Mouse (Mus musculus) CH12.LX (cell line): ENCODE measurements around the gene Dppa5a. TPM values are rescaled to one million over a fixed set of nuclear protein-coding genes. Genes with fewer than 3 reads are reported as not detected.
"Not testable (repeated sequence)": the region's sequence is repeated elsewhere in the genome, so short reads cannot be mapped to it uniquely, and the experiment has no call there.

Source experiments
- DNase-seq: peaks from one replicate; pipeline ENCODE4 v3.0.0-alpha.2; 2013; ENCODE audit errors: extremely low read depth
- H3K27ac ChIP-seq: 2 replicates; pipeline ENCODE4 v1.5.1; 2012; ENCODE audit warnings: low read depth, mild to moderate bottlenecking, control low read depth, moderate library complexity; ENCODE audit not compliant: insufficient read depth
- H3K27me3 ChIP-seq: replicated peaks from 2 replicates; pipeline ENCODE3; 2012; ENCODE audit warnings: inconsistent platforms
- H3K36me3 ChIP-seq, 2 experiments: replicated peaks in 1 of 2; 2 replicates each; pipeline versions ENCODE3 to v1.6.1; 2012; ENCODE audit warnings: inconsistent platforms in 1 of 2, low read length in 1 of 2, mild to moderate bottlenecking in 1 of 2, mixed read lengths in 1 of 2, moderate library complexity in 1 of 2; ENCODE audit not compliant: control insufficient read depth in 1 of 2, insufficient read depth in 1 of 2
- H3K4me1 ChIP-seq, 2 experiments: 2 replicates each; pipeline ENCODE4 v1.6.1; 2012; ENCODE audit warnings: inconsistent platforms in 1 of 2, moderate library complexity in 1 of 2; ENCODE audit not compliant: insufficient read depth in 2 of 2, control insufficient read depth in 1 of 2
- H3K4me2 ChIP-seq: 2 replicates; pipeline ENCODE4 v1.6.1; 2012; ENCODE audit warnings: low read depth, mild to moderate bottlenecking, control low read depth; ENCODE audit not compliant: poor library complexity, insufficient read depth, severe bottlenecking
- H3K4me3 ChIP-seq, 3 experiments: fragments of 150-350 bp in 1 of 3; sonication (generic) in 1 of 3; replicated peaks in 1 of 3; 2 replicates each; pipeline versions ENCODE3 to v1.5.1; 2011 to 2012; ENCODE audit warnings: low read depth in 2 of 3, low read length in 2 of 3, mild to moderate bottlenecking in 2 of 3, moderate library complexity in 2 of 3, control low read depth in 1 of 3, improper control_type of control experiment in 1 of 3, inconsistent platforms in 1 of 3, mixed read lengths in 1 of 3; ENCODE audit not compliant: poor library complexity in 1 of 3
- H3K79me2 ChIP-seq: replicated peaks from 2 replicates; pipeline ENCODE4 v1.6.1; 2012; ENCODE audit warnings: mild to moderate bottlenecking, moderate library complexity; ENCODE audit not compliant: control insufficient read depth, poor library complexity, insufficient read depth, severe bottlenecking; ENCODE audit errors: extremely low read depth
- H3K9ac ChIP-seq: 2 replicates; pipeline ENCODE4 v1.6.1; 2012; ENCODE audit warnings: low read depth, mild to moderate bottlenecking, control low read depth, moderate library complexity; ENCODE audit not compliant: insufficient read depth
- H3K9me3 ChIP-seq: replicated peaks from 2 replicates; pipeline ENCODE3; 2012; ENCODE audit warnings: low read length, inconsistent platforms, mixed read lengths
- CTCF ChIP-seq, 2 experiments: IDR thresholded peaks in 1 of 2; conservative IDR thresholded peaks in 1 of 2; 2 replicates each; pipeline ENCODE4 v1.5.1; 2011 to 2012; ENCODE audit warnings: low read depth in 2 of 2, low read length in 2 of 2, improper control_type of control experiment in 1 of 2, inconsistent platforms in 1 of 2, mild to moderate bottlenecking in 1 of 2, moderate library complexity in 1 of 2
- MAX ChIP-seq: IDR thresholded peaks from 2 replicates; pipeline ENCODE4 v1.6.1; 2011; ENCODE audit warnings: low read length, improper control_type of control experiment
- MXI1 ChIP-seq: IDR thresholded peaks from 2 replicates; pipeline ENCODE4 v1.6.1; 2011; ENCODE audit warnings: mild to moderate bottlenecking, low read depth, low read length, improper control_type of control experiment
- NELFE ChIP-seq: IDR thresholded peaks from 2 replicates; pipeline ENCODE4 v1.6.1; 2011; ENCODE audit warnings: low read depth, low read length, improper control_type of control experiment
- RAD21 ChIP-seq: IDR thresholded peaks from 2 replicates; pipeline ENCODE4 v1.6.1; 2011; ENCODE audit warnings: low read depth, mild to moderate bottlenecking, low read length, improper control_type of control experiment, moderate library complexity
- RCOR1 ChIP-seq: conservative IDR thresholded peaks from 2 replicates; pipeline ENCODE4 v1.6.1; 2012; ENCODE audit warnings: low read depth, mild to moderate bottlenecking, inconsistent platforms, low read length, improper control_type of control experiment
- TBP ChIP-seq: conservative IDR thresholded peaks from 2 replicates; pipeline ENCODE4 v1.6.1; 2011; ENCODE audit warnings: low read depth, low read length, improper control_type of control experiment
- TCF12 ChIP-seq: IDR thresholded peaks from 2 replicates; pipeline ENCODE4 v1.6.1; 2014; ENCODE audit warnings: low read depth, mild to moderate bottlenecking, inconsistent platforms, low read length, improper control_type of control experiment
- dilution Hi-C: fragments of 300-500 bp; cut with MboI; formaldehyde crosslinking; loops from 2 replicates; pipeline ENCODE4 v1.14.3; 2020; ENCODE audit warnings: low sequenced_read_pairs; ENCODE audit not compliant: extremely low pct_unique_long_range_greater_than_20kb, extremely low pct_ligation_motif_present
- in situ Hi-C: fragments of 300-500 bp; cut with MboI; formaldehyde crosslinking; loops from 3 replicates; pipeline ENCODE4 v1.14.3; 2019; ENCODE audit warnings: low sequenced_read_pairs, low pct_ligation_motif_present, low pct_unique_long_range_greater_than_20kb, mixed read lengths
- polyA plus RNA-seq: library from polyadenylated mRNA; unstranded; fragments of >175 nt; gene quantifications from 2 replicates; pipeline ENCODE4 v1.2.1, GENCODE M21; 2012; ENCODE audit warnings: low read depth; ENCODE audit not compliant: insufficient read length
- total RNA-seq, 2 experiments: library from RNA; depleted of rRNA; stranded (reverse); fragments of 300-350 nt in 1 of 2; fragments of >200 nt in 1 of 2; gene quantifications; 2 replicates each; pipeline ENCODE4 v1.2.3; 2012 to 2014

Gene Dppa5a
- total and polyA plus RNA-seq, 3 experiments: not detected

- H3K9ac ChIP-seq, H3K4me2 ChIP-seq, H3K27ac ChIP-seq, H3K9me3 ChIP-seq, H3K36me3 ChIP-seq, DNase-seq, in situ Hi-C loops, H3K79me2 ChIP-seq, H3K4me3 ChIP-seq, H3K4me1 ChIP-seq, dilution Hi-C loops: not testable (repeated sequence)
- peaks cover 29% of the 10 kb centered on the region for H3K27me3 ChIP-seq
Measured at GRCm38 (mm10) chr9:78348206-78349004, 19.6 kb downstream of the Dppa5a start.

- DNase-seq: no peak
- Histone ChIP-seq H3K27me3 (peaks cover 25% of the 10 kb centered on the region), H3K4me2 (no peak overlapping the region), H3K79me2 (no peaks in the 10 kb centered on the region), H3K9me3 (no peaks in the 10 kb centered on the region), H3K27ac (no peak overlapping the region), H3K4me3 (no peak overlapping the region), H3K4me1 (no peaks in the 10 kb centered on the region), H3K36me3 (no peaks in the 10 kb centered on the region), H3K9ac (no peak overlapping the region)
- dilution Hi-C loops (no loop called here), in situ Hi-C loops (no loop called here)
- TF ChIP-seq MAX (no peak), MXI1 (no peak), RAD21 (no peak), CTCF (conservative IDR thresholded peaks at IDR 0.05 in 1 of 2, IDR thresholded peaks at IDR 0.05 in 1 of 2; ENCODE audit: low read depth in 2 of 2, low read length in 2 of 2) (no peak), RCOR1 (no peak), TBP (no peak), TCF12 (no peak), NELFE (no peak)
Measured at GRCm38 (mm10) chr9:78347004-78347403, 21.0 kb downstream of the Dppa5a start.

GRCm38 (mm10) chr9:78345235-78345634 is 22.7 kb downstream of the Dppa5a start:
- dilution Hi-C loops, H3K27ac ChIP-seq, H3K4me1 ChIP-seq, H3K79me2 ChIP-seq, H3K9ac ChIP-seq, H3K4me2 ChIP-seq, in situ Hi-C loops, H3K36me3 ChIP-seq, H3K4me3 ChIP-seq, H3K9me3 ChIP-seq, DNase-seq: not testable (repeated sequence)
- peaks cover 20% of the 10 kb centered on the region for H3K27me3 ChIP-seq

DNA sequence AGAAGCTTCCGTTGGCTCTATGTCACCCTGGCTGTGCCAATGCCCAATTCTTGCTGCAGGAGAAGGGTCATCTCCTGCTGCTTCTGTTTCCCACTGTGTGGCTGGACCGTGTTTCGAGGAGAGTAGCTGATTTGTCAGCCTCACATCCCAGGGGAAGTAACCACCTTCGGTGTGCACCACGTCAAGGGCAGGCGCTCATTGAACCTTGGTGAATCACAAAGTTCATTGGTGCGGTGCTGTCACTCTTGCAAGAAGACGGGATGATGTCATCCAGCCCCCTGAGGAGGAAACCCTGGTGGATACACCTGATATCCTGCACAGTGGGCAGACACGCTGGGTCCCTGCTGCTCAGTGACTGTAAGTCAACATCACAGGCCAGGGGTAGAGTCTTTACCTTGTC is 24.9 kb downstream of the Dppa5a start:
- in situ Hi-C loops, H3K79me2 ChIP-seq, H3K9ac ChIP-seq, H3K4me2 ChIP-seq, H3K4me1 ChIP-seq, H3K36me3 ChIP-seq, H3K4me3 ChIP-seq, dilution Hi-C loops, H3K27ac ChIP-seq, DNase-seq, H3K9me3 ChIP-seq: not testable (repeated sequence)
- peaks cover 17% of the 10 kb centered on the region for H3K27me3 ChIP-seq

- H3K9me3 ChIP-seq, H3K36me3 ChIP-seq, H3K9ac ChIP-seq, H3K4me1 ChIP-seq, dilution Hi-C loops, DNase-seq, H3K4me3 ChIP-seq, in situ Hi-C loops, H3K4me2 ChIP-seq, H3K27ac ChIP-seq, H3K79me2 ChIP-seq: not testable (repeated sequence)
- peaks cover 13% of the 10 kb centered on the region for H3K27me3 ChIP-seq
Measured at GRCm38 (mm10) chr9:78342494-78342893, 25.5 kb downstream of the Dppa5a start.
